Mouse (Mus musculus) kidney, postnatal 25 days (tissue): ENCODE data around the gene Gpatch3.

ENCODE experiments used
- DNase-seq, 2 experiments: peaks; one replicate each; pipeline ENCODE4 v3.0.0; 2021; ENCODE audit warnings: mixed read lengths in 2 of 2

Gpatch3 gene

GRCm38 (mm10) chr4:133574070-133574842 lies at the start of gene Gpatch3:
Gpatch3 (plus strand) TSS chr4:133574745.
- peak; percentile 97 to 98 for DNase-seq

GRCm38 (mm10) chr4:133527788-133528187 lies 46.8 kb upstream of the Gpatch3 start:
- DNase-seq, result no peak

DNA sequence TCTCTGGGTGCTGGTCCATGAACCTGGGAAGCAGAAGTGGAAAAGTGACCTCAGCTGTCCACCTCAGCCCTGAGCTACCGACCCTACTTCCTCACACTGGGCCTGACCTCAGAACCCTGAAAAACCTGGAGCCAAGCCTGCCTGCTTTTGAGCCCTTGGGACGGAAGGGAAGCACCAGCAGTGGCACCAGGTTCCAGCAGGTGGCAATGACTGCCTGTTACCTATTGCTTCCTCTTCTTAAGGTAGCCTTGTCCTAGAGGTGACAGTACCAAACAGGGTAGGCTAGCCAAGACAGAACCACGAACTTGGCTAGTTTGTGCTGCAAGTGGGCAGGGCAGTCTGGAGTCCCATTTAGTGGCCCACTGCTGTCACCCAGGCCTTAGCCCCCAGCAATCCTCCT lies 41.8 kb upstream of the Gpatch3 start:
- DNase-seq, result no peak

DNA sequence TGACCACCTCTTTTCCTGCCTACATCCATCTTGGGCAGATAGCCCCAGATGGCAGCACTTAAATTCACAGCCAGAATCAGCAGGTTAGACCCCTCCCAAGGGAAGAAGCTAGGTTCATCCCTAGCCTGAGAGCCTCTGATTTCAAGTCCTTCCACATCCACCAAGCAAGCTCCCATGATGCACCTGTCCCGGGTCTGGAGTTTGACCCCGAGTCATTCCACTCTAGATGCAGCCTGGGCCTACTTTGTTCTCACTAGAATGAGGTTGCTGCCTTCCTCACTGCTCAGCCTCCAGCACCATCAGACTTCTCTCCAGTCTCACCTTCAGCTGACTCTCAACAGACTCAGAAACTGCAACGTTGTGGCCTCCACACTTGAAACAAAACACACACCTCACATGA lies 38.5 kb upstream of the Gpatch3 start:
- peak; percentile 55 to 71 for DNase-seq

DNA sequence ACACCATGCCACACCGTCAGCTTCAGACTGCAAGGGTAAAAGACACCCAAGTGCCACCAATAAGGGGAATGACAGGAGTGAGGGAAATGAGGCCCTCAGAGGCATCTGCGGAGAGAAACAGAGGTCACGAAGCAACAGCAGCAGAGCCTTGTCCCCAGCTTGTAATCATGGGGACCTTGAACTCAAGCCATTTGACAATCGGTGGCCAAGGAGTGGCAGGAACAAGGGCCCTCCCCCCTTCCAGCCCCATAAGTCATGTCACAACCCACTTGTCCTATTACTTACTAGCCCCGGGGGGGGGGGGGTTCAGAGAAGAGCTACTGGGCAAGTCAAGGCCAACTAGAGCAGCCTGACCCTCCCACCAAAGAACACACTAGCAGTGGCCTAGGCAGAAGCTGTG lies 37.9 kb upstream of the Gpatch3 start:
- DNase-seq, result no peak

DNA sequence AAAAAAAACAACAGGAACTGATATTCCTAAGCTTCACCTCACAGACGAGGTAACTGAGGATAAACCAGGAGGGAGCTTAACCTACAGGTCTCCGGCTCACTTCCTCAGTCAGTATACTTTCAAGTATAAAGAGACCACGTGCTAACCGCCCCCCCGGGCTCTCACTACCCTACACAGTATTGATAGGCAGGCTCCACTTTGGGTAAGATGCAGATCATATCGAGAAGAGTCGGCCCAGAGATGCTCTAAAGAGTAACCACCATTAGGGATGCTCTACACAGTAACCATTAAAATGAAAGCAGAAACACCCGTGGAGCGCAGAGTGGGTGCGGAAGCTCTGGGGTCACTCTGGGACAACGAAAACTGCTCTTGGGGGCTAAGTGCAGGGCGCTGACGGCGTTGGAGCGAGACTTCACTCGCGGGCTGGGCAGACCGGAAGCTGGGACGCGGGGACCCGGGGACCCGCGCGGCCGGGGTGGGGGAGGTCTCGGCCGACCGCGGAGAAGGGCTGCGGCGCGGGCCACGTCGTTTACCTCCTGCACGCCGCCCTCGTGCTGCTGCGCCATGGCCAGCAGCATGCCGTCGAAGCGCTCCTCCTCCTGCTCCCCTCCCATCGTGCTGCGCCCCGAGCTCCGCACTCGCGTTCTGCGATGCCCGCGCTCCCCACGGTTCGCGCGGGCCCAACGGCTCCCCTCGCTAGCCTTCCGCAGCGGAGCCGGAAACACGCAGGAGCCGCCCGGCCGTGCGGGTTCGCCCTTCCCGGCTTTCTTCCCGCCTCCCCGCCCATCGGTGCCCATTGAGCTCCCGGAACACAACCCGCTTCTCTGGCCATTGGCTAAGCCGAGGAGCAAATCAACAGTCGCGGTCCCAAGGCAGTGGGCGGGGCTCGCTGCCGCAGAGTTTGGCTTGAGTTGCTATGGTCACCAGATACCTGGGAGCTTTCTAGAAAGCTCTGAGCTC lies 29.0 kb upstream of the Gpatch3 start, which contains the start of gene Nudc:
Nudc (minus strand) TSS at position 725 of the 960 bp plus-strand sequence.
- peak; percentile 98 to 99 for DNase-seq

DNA sequence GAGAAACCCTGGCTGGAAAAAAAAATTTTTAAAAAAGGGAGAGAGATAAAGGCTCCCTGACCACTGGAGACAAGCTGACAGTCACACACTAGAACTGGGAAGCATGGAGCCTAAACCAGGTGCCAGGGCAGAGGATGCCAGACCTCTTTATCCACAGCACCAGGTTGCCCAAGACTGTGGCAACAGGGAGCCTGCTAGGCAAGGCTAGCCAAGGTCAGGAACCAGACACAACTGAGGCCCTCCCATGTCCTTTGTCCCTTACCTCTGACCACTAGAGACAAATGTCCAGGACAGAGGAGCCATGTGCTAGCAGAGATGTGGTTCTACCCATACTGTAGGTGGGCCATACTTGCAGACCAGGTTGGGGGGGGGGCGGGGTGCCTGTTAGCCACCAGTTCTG lies 22.5 kb upstream of the Gpatch3 start:
- no peak for DNase-seq

GRCm38 (mm10) chr4:133552768-133553447 lies 21.6 kb upstream of the Gpatch3 start, which contains the start of gene Nr0b2:
Nr0b2 (plus strand) TSS chr4:133553376.
- peak; percentile 40 to 62 for DNase-seq

DNA sequence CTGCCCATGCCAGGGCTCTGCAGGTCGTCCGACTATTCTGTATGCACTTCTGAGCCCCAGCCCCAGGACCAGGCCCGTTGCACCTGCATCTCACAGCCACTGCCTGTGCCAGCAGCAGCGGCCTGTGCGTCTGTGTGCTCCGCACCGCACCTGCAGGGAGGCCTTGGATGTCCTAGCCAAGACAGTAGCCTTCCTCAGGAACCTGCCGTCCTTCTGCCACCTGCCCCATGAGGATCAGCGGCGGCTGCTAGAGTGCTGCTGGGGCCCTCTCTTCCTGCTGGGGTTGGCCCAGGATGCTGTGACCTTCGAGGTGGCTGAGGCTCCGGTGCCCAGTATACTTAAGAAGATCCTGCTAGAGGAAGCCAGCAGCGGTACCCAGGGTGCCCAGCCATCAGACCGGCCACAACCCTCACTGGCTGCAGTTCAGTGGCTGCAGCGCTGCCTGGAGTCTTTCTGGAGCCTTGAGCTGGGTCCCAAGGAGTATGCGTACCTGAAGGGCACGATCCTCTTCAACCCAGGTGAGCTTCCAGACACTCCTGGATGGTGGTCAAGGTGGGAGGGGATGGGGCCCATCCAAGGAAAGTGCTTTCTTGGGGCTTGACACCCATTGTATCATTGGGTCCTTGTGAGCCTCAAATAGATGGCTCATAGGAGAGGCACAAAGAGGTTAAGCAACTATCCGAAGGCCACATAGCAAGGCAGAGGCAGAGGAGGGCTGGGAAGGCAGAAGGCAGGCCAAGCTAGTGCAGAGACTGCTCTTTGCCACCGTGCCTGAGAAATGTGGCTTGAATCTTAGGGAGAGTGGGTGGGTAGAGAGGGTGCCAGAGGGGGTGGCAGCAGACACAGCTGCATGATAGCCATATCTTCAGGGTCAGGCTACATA lies 20.9 kb upstream of the Gpatch3 start:
- no peak for DNase-seq

DNA sequence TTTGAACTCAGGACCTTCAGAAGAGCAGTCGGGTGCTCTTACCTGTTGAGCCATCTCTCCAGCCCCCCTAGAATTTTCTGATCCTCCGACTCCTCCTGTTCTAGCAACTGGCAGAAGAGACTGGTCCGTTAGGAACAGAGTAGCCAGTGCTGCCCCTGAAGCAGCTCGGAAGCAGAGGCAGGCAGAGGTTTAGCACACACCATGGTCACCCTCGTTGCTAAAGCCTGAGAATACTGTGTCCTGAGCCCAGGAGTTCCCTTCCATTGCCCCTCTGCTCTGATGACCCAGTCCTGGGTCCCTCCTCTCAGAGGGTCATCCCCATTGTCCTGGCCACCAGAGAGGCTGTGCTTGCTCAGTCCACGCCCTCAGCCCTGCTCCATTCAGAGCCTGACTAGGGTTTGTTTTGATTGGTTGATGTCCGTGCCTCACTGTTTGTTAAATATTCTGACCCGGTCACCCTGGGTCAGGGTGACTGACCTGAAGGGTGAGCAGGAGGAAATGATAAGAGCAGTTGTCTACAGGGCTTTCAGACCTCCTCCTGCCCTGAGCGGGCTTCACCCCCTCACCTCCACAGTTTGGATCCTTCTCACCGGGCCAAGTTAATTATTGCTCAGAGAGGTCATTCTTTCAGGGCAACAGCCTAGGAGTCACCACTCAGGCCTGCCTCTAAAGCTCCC lies 17.4 kb upstream of the Gpatch3 start:
- DNase-seq, result peak; percentile 62 to 81

DNA sequence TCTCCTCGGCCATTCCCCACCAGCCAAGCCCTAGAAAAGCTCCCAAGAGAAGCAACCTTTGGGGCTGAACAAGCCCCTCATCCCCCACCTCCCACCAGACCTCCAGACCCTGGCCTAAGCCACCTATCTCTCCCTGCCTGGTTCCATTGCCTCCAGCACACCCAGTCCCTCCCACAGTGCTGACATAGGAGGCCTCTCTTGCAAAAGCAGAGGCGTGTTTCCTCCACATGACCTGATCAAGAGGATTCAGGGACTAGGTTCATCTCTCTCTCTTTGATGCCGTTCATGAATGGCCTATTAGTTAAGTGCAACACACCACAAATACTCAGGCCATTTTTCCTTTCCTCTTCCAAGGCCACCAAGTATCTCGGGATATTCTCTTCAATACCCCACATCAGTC lies 14.7 kb upstream of the Gpatch3 start:
- DNase-seq, result no peak

- DNase-seq, result no peak
Observed at GRCm38 (mm10) chr4:133561622-133562021, 12.9 kb upstream of the Gpatch3 start.

DNA sequence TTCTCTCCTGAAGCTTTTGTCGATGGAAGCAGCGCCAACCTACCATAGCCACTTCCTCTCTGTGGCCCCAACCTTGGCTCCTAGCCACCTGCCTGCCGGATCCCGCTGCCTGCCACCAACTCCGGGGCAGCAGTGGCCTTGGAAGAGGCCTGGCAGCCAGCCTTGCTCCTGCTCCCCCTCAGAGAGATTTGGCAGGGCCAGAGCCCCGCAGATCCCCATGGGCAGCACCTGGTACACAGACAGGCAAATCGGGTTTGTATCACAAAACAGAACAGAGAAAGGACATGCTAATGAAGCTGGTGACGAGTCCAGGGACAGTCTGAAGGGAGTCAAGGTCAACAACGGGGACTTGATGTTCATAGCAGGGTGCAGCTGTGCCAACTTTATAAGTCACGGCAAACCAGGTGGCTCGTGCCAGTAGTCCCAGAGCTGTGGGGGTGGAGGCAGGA lies 11.4 kb upstream of the Gpatch3 start:
- DNase-seq, result peak; percentile 77 to 93

GRCm38 (mm10) chr4:133567251-133567650 lies 7.3 kb upstream of the Gpatch3 start:
- peak in 1 of 2 experiments; percentile 37 for DNase-seq

GRCm38 (mm10) chr4:133569291-133570065 lies 5.1 kb upstream of the Gpatch3 start:
- peak in 1 of 2 experiments; percentile 48 for DNase-seq

GRCm38 (mm10) chr4:133570066-133570466 lies 4.5 kb upstream of the Gpatch3 start:
- DNase-seq, result peak; percentile 76 to 89

- DNase-seq, result no peak
Observed at GRCm38 (mm10) chr4:133574843-133575202, 278 bp downstream of the Gpatch3 start.

DNA sequence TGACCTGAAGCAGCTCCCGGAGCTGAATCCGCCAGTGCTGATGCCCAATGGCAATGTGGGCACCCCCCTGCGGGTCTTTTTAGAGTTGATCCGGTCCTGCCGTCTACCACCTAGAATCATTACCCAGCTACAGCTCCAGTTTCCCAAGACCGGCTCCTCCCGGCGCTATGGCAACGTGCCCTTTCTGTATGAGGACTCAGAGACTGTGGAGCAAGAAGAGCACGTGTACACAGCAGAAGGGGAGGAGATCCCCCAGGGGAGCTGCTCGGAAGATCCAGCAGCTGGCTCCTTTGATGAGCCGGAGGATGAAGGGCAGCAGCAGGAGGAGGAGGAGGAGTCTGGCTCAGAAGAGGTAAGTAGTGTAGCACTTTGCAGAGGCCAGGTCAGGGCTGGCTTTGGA lies 3.4 kb downstream of the Gpatch3 start:
- DNase-seq, result no peak

GRCm38 (mm10) chr4:133583690-133584058 lies 9.1 kb downstream of the Gpatch3 start:
- DNase-seq, result peak in 1 of 2 experiments; percentile 16
